Comparison of ENCODE assay signal across 8 mouse cellular contexts in the genomic region with DNA sequence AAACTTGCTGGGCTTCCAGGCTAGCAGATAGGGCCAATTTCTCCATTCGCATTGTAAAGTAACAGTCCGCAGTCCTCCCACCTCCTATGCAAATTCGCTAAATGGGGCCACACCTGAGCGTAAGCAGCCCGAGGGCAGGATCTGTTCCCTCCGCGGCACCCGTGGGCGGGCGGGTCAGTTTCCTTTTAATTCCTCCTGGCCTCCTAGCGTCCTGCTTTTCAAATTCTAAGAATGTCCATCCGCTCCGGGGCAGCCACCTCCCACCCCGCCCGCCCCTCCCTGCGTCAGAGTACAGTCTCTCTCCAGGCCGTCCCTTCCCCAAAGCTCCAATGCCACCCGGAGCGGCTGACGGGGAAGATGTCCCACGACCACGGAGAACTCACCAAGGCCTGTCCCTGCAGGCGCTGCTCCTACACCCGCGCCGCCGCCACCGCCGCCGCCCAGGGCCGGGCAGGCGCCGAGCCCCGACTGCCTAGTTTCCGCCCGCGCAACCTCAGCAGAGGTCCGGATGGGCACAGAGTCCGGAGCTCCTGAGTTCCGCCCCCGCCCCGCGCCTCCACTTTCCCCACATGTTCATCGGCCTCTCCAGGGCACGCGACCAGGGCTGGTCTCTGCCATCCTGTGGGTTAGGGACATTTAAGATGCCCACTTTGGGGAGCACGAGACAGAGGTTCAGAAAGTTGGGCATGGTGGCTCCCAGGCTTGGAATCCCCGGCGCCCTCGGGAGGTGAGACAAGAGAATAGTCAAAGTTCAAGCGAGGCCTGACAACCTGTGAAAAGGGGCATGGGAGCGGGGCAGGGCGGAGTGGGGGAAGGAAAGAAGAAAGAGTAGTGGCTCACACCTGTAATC. TPM values are rescaled to one million over a fixed set of nuclear protein-coding genes. Genes with fewer than 3 reads are reported as not detected.
DNase-seq lines count a peak whose midpoint lies in the region; ATAC-seq lines count a peak whose summit lies in the region.

No protein-coding gene starts in this region.

- H3K4me2 ChIP-seq in forebrain, embryonic 14.5 days (ENCODE audit: low read length): peak overlapping the region; percentile 77
- H3K4me2 ChIP-seq in lung, embryonic 16.5 days (ENCODE audit: low read depth, low read length): peak overlapping the region; percentile 78

- ATAC-seq in forebrain, embryonic 14.5 days: peak; percentile 91
- ATAC-seq in lung, embryonic 16.5 days (ENCODE audit: low read depth): peak; percentile 90

- under 1% methylated on average over 50 of the region's 53 CpGs for WGBS in forebrain, embryonic 14.5 days
- under 1% methylated on average over 52 of the region's 53 CpGs for WGBS in lung, embryonic 16.5 days

- H3K9ac ChIP-seq in forebrain, embryonic 14.5 days (ENCODE audit: low read length): peak overlapping the region; percentile 83
- H3K9ac ChIP-seq in lung, embryonic 16.5 days (ENCODE audit: low read length): peak overlapping the region; percentile 91

- peak overlapping the region; percentile 61; the same call in 1 of the 2 replicates for H3K27ac ChIP-seq in forebrain, embryonic 14.5 days (ENCODE audit: low read depth, low read length)
- peak overlapping the region; percentile 93 for H3K27ac ChIP-seq in lung, embryonic 16.5 days (ENCODE audit: low read length)

- intact Hi-C loops in heart, postnatal 36 days (cut with DNase I): loop anchor here (1.0 to 2.0 kb wide), 2 partner anchors 11 to 66 kb away; no protein-coding TSS in a partner anchor

- H3K36me3 ChIP-seq in forebrain, embryonic 14.5 days (ENCODE audit: control insufficient read depth, insufficient read depth, low read length): peaks cover 17% of the 10 kb centered on the region
- peaks cover 13% of the 10 kb centered on the region for H3K36me3 ChIP-seq in lung, embryonic 16.5 days (ENCODE audit: control insufficient read depth, insufficient read depth, low read length)

- peaks cover 7% of the 10 kb centered on the region for H3K4me1 ChIP-seq in forebrain, embryonic 14.5 days (ENCODE audit: control insufficient read depth, insufficient read depth, low read length)
- peaks cover 25% of the 10 kb centered on the region for H3K4me1 ChIP-seq in lung, embryonic 16.5 days (replicated peaks; ENCODE audit: control insufficient read depth, insufficient read depth, low read length)

- H3K27me3 ChIP-seq in forebrain, embryonic 14.5 days (replicated peaks; ENCODE audit: control insufficient read depth, insufficient read depth, low read length): peaks cover 29% of the 10 kb centered on the region
- peaks cover 19% of the 10 kb centered on the region for H3K27me3 ChIP-seq in lung, embryonic 16.5 days (ENCODE audit: control insufficient read depth, insufficient read depth, low read depth, low read length)

- DNase-seq in ES-CJ7 (ENCODE audit: low read depth, low spot score): peak; percentile 85
- DNase-seq in cerebellum, adult 11 months: peak; percentile 70
- DNase-seq in forebrain, embryonic 14.5 days (ENCODE audit: low spot score): peak; percentile 72
- DNase-seq in heart, postnatal 36 days: peak; percentile 86 to 92
- peak; percentile 32 for DNase-seq in layer of hippocampus, adult 9-10 months (ENCODE audit: low spot score)
- peak; percentile 57 for DNase-seq in ovary, adult 18-20 months (ENCODE audit: low spot score)
- DNase-seq in thymus, postnatal 0 days (ENCODE audit: low spot score): peak; percentile 85

- peak overlapping the region; percentile 59 for H3K4me3 ChIP-seq in forebrain, embryonic 14.5 days (ENCODE audit: low read depth, low read length)
- peak overlapping the region; percentile 92 for H3K4me3 ChIP-seq in lung, embryonic 16.5 days (ENCODE audit: low read length)

- H3K9me3 ChIP-seq in forebrain, embryonic 14.5 days (replicated peaks; ENCODE audit: control insufficient read depth, low read length): no peaks in the 10 kb centered on the region
- H3K9me3 ChIP-seq in lung, embryonic 16.5 days (ENCODE audit: control insufficient read depth, low read length): no peaks in the 10 kb centered on the region

RNA-seq across cellular contexts. Expression of a gene that starts 3.9 kb away (rescaled TPM):
- 0.15 TPM in 1 of 2 replicates, not detected in the other for polyA plus RNA-seq in forebrain, embryonic 14.5 days (2014; fragmentation: Nextera tagmentation; extraction: Ambion mirVana)
- total RNA-seq in heart, postnatal 36 days (2021): under 1 TPM in 1 of 2 experiments, not detected in 1; 0.50 TPM
- polyA plus RNA-seq in lung, embryonic 16.5 days (2015; fragmentation: Nextera tagmentation; extraction: Ambion mirVana): 0.40 and 0.57 TPM in 2 replicates
- 1.5 and 2.0 TPM in 2 replicates for polyA plus RNA-seq in thymus, postnatal 0 days (2015; fragmentation: Nextera tagmentation; extraction: Ambion mirVana)

RNA-seq across cellular contexts. Expression of a gene that starts 4.2 kb away (rescaled TPM):
- polyA plus RNA-seq in forebrain, embryonic 14.5 days (2014; fragmentation: Nextera tagmentation; extraction: Ambion mirVana): 134 and 146 TPM in 2 replicates
- total RNA-seq in heart, postnatal 36 days (2021): 10 to 100 TPM; 44.1 to 47.8 TPM
- polyA plus RNA-seq in lung, embryonic 16.5 days (2015; fragmentation: Nextera tagmentation; extraction: Ambion mirVana): 156 and 170 TPM in 2 replicates
- 133 and 134 TPM in 2 replicates for polyA plus RNA-seq in thymus, postnatal 0 days (2015; fragmentation: Nextera tagmentation; extraction: Ambion mirVana)

RNA-seq across cellular contexts. Expression of a gene that starts 10.3 kb away (rescaled TPM):
- 12.6 and 13.5 TPM in 2 replicates for polyA plus RNA-seq in forebrain, embryonic 14.5 days (2014; fragmentation: Nextera tagmentation; extraction: Ambion mirVana)
- 10 to 100 TPM; 56.0 to 59.3 TPM for total RNA-seq in heart, postnatal 36 days (2021)
- polyA plus RNA-seq in lung, embryonic 16.5 days (2015; fragmentation: Nextera tagmentation; extraction: Ambion mirVana): 18.3 and 21.4 TPM in 2 replicates
- 11.7 and 15.6 TPM in 2 replicates for polyA plus RNA-seq in thymus, postnatal 0 days (2015; fragmentation: Nextera tagmentation; extraction: Ambion mirVana)

RNA-seq across cellular contexts. Expression of a gene that starts 31.1 kb away (rescaled TPM):
- polyA plus RNA-seq in forebrain, embryonic 14.5 days (2014; fragmentation: Nextera tagmentation; extraction: Ambion mirVana): 27.1 and 40.1 TPM in 2 replicates
- total RNA-seq in heart, postnatal 36 days (2021): 10 to 100 TPM; 16.0 to 16.8 TPM
- polyA plus RNA-seq in lung, embryonic 16.5 days (2015; fragmentation: Nextera tagmentation; extraction: Ambion mirVana): 41.4 and 43.5 TPM in 2 replicates
- polyA plus RNA-seq in thymus, postnatal 0 days (2015; fragmentation: Nextera tagmentation; extraction: Ambion mirVana): 35.2 and 41.3 TPM in 2 replicates

RNA-seq across cellular contexts. Expression of a gene that starts 55.5 kb away (rescaled TPM):
- polyA plus RNA-seq in forebrain, embryonic 14.5 days (2014; fragmentation: Nextera tagmentation; extraction: Ambion mirVana): 0.36 and 0.57 TPM in 2 replicates
- not detected for total RNA-seq in heart, postnatal 36 days (2021)
- 0.16 TPM in 1 of 2 replicates, not detected in the other for polyA plus RNA-seq in lung, embryonic 16.5 days (2015; fragmentation: Nextera tagmentation; extraction: Ambion mirVana)
- 0.24 and 0.42 TPM in 2 replicates for polyA plus RNA-seq in thymus, postnatal 0 days (2015; fragmentation: Nextera tagmentation; extraction: Ambion mirVana)

Comparison
In these comparisons a context has a peak if more than half of its experiments do, and no peak if none do; other contexts are left out.
1. Peak in every context shown above with its lines: DNase-seq, ATAC-seq, H3K4me3 ChIP-seq and H3K27ac ChIP-seq.
2. DNase-seq: peak in every context shown above with its lines; median percentile 89 in heart, postnatal 36 days; 85 in ES-CJ7; 85 in thymus, postnatal 0 days; 72 in forebrain, embryonic 14.5 days; 70 in cerebellum, adult 11 months; 57 in ovary, adult 18-20 months; 32 in layer of hippocampus, adult 9-10 months.